Mouse (Mus musculus) liver, adult 2 months (tissue): ENCODE results near the gene B230118H07Rik. TPM values are rescaled to one million over a fixed set of nuclear protein-coding genes. Genes with fewer than 3 reads are reported as not detected.

Experiments
- DNase-seq: peaks from one replicate; pipeline ENCODE4 v3.0.0-alpha.2; 2011; ENCODE audit warnings: low read depth, low spot score; ENCODE audit errors: extremely low read depth
- H3K27ac ChIP-seq: fragments of 200-500 bp; replicated peaks from 2 replicates; pipeline ENCODE4 v1.5.1; 2012; ENCODE audit warnings: low read depth, mild to moderate bottlenecking, control low read depth, inconsistent platforms, low read length; ENCODE audit not compliant: insufficient read depth
- H3K27me3 ChIP-seq: fragments of 200-500 bp; 2 replicates; pipeline ENCODE4 v1.6.1; 2012; ENCODE audit warnings: mild to moderate bottlenecking, moderate library complexity, low read length, inconsistent platforms; ENCODE audit not compliant: control insufficient read depth, insufficient read depth
- H3K36me3 ChIP-seq: fragments of 200-500 bp; 2 replicates; pipeline ENCODE4 v1.6.1; 2012; ENCODE audit warnings: low read length, inconsistent platforms; ENCODE audit not compliant: control insufficient read depth, insufficient read depth
- H3K4me1 ChIP-seq: fragments of 200-500 bp; 2 replicates; pipeline ENCODE4 v1.6.1; 2011; ENCODE audit warnings: low read length; ENCODE audit not compliant: control insufficient read depth, insufficient read depth
- H3K4me3 ChIP-seq: fragments of 200-500 bp; 2 replicates; pipeline ENCODE4 v1.5.1; 2011; ENCODE audit warnings: low read depth, mild to moderate bottlenecking, control low read depth, low read length, moderate library complexity; ENCODE audit not compliant: insufficient read depth
- H3K79me2 ChIP-seq: fragments of 200-500 bp; 2 replicates; pipeline ENCODE4 v1.6.1; 2012; ENCODE audit warnings: inconsistent platforms, mild to moderate bottlenecking, low read length, moderate library complexity; ENCODE audit not compliant: control insufficient read depth, insufficient read depth
- H3K9ac ChIP-seq: fragments of 200-500 bp; 2 replicates; pipeline ENCODE4 v1.6.1; 2012; ENCODE audit warnings: low read depth, mild to moderate bottlenecking, control low read depth, inconsistent platforms, low read length
- CTCF ChIP-seq: fragments of 200-500 bp; IDR thresholded peaks from 2 replicates; pipeline ENCODE4 v1.5.1; 2011; ENCODE audit warnings: low read depth, low read length, control low read depth
- POLR2A ChIP-seq: fragments of 200-500 bp; IDR thresholded peaks from 2 replicates; pipeline ENCODE4 v1.6.1; 2011; ENCODE audit warnings: low read length, control low read depth; ENCODE audit not compliant: insufficient read depth; ENCODE audit errors: extremely low read depth
- WGBS: fragments of 180-500 bp; shearing (Covaris S2); methylation state at CpG from one replicate; pipeline ENCODE4 v1.1.7; 2018; 5-methylcytosine and 5-hydroxymethylcytosine counted together
- polyA plus RNA-seq: library from polyadenylated mRNA; depleted of rRNA; stranded (reverse); fragments of >200 nt; gene quantifications from 2 replicates; pipeline ENCODE4 v1.2.3, GENCODE M21; 2012
- total RNA-seq: library from RNA; depleted of rRNA; stranded (reverse); fragments of >200 nt; gene quantifications from 2 replicates; pipeline ENCODE4 v1.2.3, GENCODE M21; 2014

The B230118H07Rik gene
- total and polyA plus RNA-seq, 2 experiments, result 1.6 to 26.6 TPM

GRCm38 (mm10) chr2:101620899-101621298 lies 28.4 kb downstream of the B230118H07Rik start:
- Histone ChIP-seq H3K27me3 (no peaks in the 10 kb centered on the region), H3K27ac (no peak overlapping the region), H3K4me1 (no peaks in the 10 kb centered on the region), H3K9ac (no peak overlapping the region), H3K4me3 (no peak overlapping the region), H3K36me3 (no peaks in the 10 kb centered on the region), H3K79me2 (no peaks in the 10 kb centered on the region; the same call in 1 of the 2 replicates)
- DNase-seq, result no peak
- TF ChIP-seq POLR2A, result no peak
- TF ChIP-seq CTCF, result no peak
- WGBS, result 71% methylated on average over 3 of the region's 3 CpGs

DNA sequence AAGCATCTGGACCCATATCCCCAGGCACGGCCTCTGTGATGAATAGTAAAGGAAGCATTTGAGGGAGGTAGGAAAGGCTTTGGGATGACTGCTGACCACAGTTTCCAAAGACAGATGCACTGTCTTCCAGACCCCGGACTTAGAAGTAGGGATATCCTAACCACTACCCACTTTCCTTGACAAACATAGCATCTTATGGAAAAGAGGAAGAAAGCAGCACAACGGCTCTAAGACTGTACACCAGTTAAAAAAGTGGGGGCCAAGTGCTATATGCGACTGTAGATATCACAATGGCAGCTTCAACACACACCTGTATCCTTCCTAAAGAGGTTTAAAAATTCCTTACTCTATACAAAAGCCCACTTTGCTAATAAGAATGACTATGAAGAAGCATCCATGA lies 31.0 kb downstream of the B230118H07Rik start:
- H3K4me1 ChIP-seq, result no peaks in the 10 kb centered on the region
- WGBS, result 86% methylated on average over 4 of the region's 4 CpGs
- H3K79me2 ChIP-seq, result no peaks in the 10 kb centered on the region; the same call in 1 of the 2 replicates
- no peak for DNase-seq
- no peak overlapping the region for H3K4me3 ChIP-seq
- no peak overlapping the region for H3K9ac ChIP-seq
- peaks cover 2% of the 10 kb centered on the region; the same call in 1 of the 2 replicates for H3K36me3 ChIP-seq
- TF ChIP-seq CTCF, result no peak
- TF ChIP-seq POLR2A, result no peak
- no peaks in the 10 kb centered on the region for H3K27me3 ChIP-seq
- no peak overlapping the region for H3K27ac ChIP-seq

GRCm38 (mm10) chr2:101615464-101616305 lies 33.6 kb downstream of the B230118H07Rik start:
- no peak overlapping the region for H3K4me3 ChIP-seq
- H3K4me1 ChIP-seq, result no peaks in the 10 kb centered on the region
- DNase-seq, result no peak
- H3K36me3 ChIP-seq, result peaks cover 2% of the 10 kb centered on the region; the same call in 1 of the 2 replicates
- no peak overlapping the region for H3K9ac ChIP-seq
- TF ChIP-seq POLR2A, result no peak
- TF ChIP-seq CTCF, result no peak
- WGBS, result 81% methylated on average over 10 of the region's 10 CpGs
- H3K79me2 ChIP-seq, result no peaks in the 10 kb centered on the region; the same call in 1 of the 2 replicates
- H3K27ac ChIP-seq, result no peak overlapping the region
- H3K27me3 ChIP-seq, result no peaks in the 10 kb centered on the region

DNA sequence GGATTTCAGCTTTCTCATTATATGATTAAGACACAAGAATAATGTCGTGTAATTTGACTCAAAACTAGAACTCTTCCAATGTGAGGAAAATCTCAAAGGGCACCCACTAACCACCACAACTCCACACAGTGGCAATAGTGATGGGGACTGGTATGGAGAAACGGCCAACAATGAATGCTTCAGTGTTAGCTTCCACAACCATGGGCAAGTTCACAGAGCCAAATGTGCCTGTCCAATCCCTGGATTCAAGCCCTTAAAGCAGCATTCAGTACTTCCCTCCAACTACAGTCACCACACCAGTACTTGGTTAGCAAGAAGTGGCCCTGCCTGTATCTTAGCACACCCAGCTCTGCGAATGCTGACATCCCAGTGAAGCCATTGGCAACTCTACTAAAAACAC lies 38.5 kb downstream of the B230118H07Rik start:
- H3K4me3 ChIP-seq, result no peak overlapping the region
- 90% methylated on average over 3 of the region's 3 CpGs for WGBS
- no peak for TF ChIP-seq CTCF
- H3K79me2 ChIP-seq, result no peaks in the 10 kb centered on the region
- H3K9ac ChIP-seq, result no peak overlapping the region
- no peak for DNase-seq
- no peaks in the 10 kb centered on the region for H3K4me1 ChIP-seq
- H3K27me3 ChIP-seq, result no peaks in the 10 kb centered on the region
- no peak overlapping the region for H3K27ac ChIP-seq
- H3K36me3 ChIP-seq, result peaks cover 4% of the 10 kb centered on the region

DNA sequence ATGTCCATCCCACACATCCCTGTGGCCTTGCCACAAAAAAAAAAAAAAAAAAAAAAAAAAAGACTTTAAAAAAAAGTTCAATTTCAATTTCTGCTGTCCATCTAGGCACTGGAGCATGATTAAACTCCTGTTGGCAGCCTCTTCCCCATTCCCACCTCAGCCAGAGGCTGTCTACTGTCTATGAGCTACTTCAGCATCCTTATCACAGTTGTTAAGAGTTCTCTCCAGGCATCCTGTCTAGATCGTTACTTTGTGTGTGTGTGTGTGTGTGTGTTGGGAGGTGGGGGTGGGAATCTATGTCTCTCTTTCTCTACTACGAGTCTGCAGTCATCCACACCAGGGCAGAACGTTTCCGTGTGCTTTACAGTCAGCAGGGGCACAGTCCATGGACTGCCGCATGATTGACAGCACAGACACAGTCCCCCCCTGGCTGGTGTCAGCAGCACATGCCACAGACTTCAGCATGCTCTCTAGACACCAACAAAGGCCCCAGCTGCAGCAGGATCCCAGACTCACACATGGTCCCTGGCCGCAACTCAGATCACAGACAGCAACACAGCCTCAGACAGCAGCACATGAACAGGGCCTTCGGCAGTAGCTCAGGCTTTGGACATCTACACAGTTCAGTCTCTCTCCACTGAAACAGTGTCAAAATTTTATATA lies 41.0 kb downstream of the B230118H07Rik start:
- no peak for DNase-seq
- no peak overlapping the region for H3K9ac ChIP-seq
- H3K27ac ChIP-seq, result no peak overlapping the region
- H3K4me3 ChIP-seq, result no peak overlapping the region
- WGBS, result 81% methylated on average over 7 of the region's 7 CpGs
- no peaks in the 10 kb centered on the region for H3K27me3 ChIP-seq
- TF ChIP-seq POLR2A (no peak), CTCF (no peak)
- H3K4me1 ChIP-seq, result no peaks in the 10 kb centered on the region
- peaks cover 2% of the 10 kb centered on the region; the same call in 1 of the 2 replicates for H3K36me3 ChIP-seq
- no peaks in the 10 kb centered on the region for H3K79me2 ChIP-seq
